Mouse (Mus musculus): ENCODE measurements around the gene Hoxd11.

Hoxd11 gene

DNA sequence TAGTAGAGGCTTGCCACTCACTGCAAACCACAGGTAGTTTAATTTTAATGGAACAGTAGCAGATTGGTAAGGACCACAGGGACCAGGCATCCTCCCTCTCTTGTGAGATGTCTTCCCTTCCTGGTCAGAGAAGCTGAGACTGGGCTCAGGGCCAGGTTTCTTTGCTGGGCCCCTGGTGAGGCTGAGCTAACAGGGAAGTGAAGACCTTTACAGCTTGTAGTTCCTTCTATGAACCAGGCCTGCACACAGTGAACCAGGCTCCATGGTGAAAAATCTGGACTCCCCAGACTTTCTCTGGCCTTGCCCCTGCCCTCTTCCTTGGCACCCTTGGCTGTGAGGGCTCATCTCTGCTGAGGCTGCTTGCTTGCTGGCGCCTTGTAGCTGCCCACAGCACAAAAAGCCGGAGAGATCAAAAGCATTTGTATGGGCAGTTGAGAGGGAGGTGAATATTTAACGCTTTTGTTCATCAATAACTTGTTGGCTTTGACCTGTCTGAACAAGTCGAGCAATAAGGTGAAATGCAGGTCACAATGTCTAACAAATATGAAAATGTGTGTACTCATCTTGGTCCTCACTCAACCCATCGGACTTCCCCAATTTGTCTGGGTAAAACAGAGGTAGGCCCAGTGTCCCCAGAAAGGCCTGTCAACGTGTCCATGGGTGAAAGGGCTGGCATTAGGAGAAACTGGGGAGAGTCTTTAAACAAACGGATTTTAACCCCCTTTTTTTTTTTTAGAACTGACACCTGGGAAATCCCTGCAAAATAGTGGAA is 45.1 kb downstream of the Hoxd11 start:
- ChIA-PET CTCF (interaction anchor here in 1 of 4 experiments (1.0 to 1.3 kb wide), 2 partner anchors 8 to 22 kb away, joined by 3 to 5 read pairs; no protein-coding TSS in a partner anchor), POLR2A (interaction anchor here in 1 of 4 experiments (1.4 kb wide), 1 partner anchor 12 kb away, joined by 4 read pairs; the partner anchor contains the start of genes Hoxd3 and Hoxd4)

DNA sequence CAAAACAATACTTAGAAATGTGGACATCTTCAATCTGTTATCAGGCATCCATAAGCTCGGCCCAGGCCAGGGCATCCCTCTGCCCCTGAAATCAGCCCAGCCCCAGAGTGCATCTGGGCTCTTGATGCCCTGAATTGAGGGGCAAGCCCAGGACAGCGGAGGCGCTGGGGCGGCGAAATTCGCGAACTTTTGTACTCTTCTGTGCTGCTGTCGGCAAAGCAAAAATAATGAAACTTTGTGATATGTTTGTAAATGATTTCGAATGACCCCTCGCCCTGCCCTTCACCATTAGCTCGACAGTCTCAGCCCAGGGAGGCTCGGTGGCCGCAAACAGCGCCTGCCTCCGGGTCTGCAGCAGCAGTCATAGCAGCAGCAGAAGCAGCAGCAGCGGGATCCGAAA is 45.8 kb downstream of the Hoxd11 start:
- ChIA-PET POLR2A (no interaction called here), CTCF (no interaction called here)

DNA sequence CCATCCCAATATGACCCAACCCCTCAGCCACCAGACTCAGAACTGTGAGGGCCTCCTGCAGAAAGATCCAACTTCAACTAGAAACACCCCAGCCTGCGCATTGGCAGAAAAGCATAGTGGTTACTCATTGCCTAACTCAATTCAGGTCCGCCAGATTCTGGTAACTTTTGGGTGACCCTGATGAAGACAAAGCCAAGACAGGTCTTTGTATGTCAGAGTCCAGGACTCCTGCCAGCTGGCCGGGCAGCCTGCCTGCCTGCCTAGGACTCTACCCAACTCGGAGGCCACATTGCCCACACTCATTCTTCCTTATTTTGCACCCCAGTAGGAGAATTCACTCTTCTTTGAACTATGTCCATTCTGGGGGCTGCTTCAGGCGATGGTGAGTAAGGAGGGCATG is 47.2 kb downstream of the Hoxd11 start, which contains the start of gene Gm28230:
Gm28230 (plus strand) TSS at position 178 of the 400 bp plus-strand sequence.
- ChIA-PET CTCF (no interaction called here), POLR2A (no interaction called here)

DNA sequence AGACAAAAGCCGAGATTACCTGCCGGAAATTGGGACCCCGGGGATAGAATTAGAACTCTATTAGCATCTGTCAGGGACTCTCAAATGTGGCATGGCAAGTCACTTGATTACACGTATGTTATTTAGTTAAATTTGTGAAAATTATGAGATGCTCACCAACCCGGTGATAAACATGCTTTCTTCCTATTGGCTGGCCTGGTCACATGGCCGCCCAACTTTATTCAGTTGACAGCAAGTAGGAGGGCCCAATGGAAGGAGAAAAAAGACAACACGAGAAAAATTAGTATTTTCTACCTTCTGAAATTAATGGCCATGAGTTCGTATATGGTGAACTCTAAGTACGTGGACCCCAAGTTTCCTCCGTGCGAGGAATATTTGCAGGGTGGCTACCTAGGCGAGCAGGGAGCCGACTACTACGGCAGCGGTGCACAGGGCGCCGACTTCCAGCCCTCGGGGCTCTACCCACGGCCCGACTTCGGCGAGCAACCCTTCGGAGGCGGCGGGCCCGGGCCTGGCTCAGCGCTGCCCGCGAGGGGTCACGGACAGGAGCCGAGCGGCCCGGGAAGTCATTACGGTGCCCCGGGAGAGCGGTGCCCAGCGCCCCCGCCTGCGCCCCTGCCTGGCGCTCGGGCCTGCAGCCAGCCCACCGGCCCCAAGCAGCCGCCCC is 47.7 kb downstream of the Hoxd11 start:
- CTCF ChIA-PET, result interaction anchor here in 2 of 4 experiments (0.6 to 0.7 kb wide), 2 partner anchors 237 to 282 kb away, joined by 5 to 8 read pairs; no protein-coding TSS in a partner anchor
- POLR2A ChIA-PET, result interaction anchor here in 3 of 4 experiments (0.6 to 1.5 kb wide), 3 partner anchors 21 to 1110 kb away, joined by 3 to 6 read pairs (median 3); no protein-coding TSS in a partner anchor

DNA sequence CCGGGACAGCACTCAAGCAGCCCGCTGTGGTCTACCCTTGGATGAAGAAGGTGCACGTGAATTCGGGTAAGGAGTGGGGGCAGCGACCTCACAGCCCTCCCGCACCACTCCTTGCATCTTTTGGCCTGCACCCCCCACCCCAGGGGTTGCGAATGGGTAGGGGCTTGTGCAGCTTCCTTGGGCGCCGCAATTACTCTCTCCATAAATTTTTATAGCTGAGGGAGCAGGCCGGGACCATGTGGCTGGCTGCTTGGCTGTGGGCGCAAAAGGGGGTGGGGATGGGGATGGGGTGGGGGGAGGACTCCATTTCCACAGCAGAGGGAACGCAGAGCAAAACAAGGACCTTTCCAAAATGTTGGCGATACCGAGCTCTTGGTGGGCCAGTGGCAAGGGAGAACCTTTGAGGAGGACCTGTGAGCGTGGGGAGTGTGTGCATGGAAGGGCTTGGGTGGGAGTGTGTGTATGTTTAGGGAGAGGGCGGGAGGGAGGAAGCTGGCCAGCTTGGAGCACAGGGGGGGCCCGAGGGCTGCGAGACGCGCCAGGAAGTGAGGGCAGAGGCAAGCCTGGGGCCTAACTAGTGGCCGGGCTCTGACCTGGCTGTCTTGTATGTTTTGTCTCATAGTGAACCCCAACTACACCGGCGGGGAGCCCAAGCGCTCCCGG is 48.4 kb downstream of the Hoxd11 start:
- ChIA-PET CTCF (interaction anchor here in 2 of 4 experiments (0.6 to 0.7 kb wide), 2 partner anchors 236 to 281 kb away, joined by 5 to 8 read pairs; no protein-coding TSS in a partner anchor), POLR2A (interaction anchor here in 3 of 4 experiments (0.6 to 1.5 kb wide), 3 partner anchors 22 to 1111 kb away, joined by 3 to 6 read pairs (median 3); no protein-coding TSS in a partner anchor)

DNA sequence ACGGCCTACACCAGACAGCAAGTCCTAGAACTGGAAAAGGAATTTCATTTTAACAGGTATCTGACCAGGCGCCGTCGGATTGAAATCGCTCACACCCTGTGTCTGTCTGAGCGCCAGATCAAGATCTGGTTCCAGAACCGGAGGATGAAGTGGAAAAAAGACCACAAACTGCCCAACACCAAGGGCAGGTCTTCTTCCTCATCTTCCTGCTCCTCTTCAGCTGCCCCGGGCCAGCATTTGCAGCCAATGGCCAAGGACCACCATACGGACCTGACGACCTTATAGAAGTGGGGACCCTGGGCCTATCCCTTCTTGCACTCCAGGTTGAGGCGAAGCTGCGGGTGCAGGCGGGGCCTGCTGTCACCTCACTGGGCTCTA is 48.9 kb downstream of the Hoxd11 start:
- ChIA-PET CTCF (interaction anchor here in 1 of 4 experiments (0.7 kb wide), 1 partner anchor 997 kb away, joined by 6 read pairs; no protein-coding TSS in a partner anchor), POLR2A (interaction anchor here in 2 of 4 experiments (0.7 to 1.5 kb wide), 3 partner anchors 15 to 1111 kb away, joined by 3 to 6 read pairs (median 3); no protein-coding TSS in a partner anchor)

DNA sequence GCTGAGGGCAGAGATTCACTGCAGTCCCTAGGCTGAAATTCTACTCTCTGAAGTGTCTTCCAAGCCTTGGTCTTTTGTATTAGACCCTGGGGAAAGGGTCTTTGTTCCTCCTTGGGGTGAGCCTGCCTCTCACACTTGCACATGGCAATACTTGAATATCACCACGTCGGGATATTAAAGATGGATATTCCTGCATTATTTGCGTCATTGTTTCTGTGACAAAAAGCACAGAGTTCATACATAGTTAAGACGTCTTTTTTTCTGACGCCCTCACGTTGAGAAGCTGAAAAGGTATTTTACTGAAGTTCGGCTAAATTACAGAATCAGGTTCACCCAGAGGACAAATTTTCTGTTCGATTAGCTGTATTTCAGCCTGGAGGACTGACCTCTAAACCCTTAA is 51.0 kb downstream of the Hoxd11 start:
- ChIA-PET CTCF (interaction anchor here in 3 of 4 experiments (0.5 to 1.2 kb wide), 4 partner anchors 13 to 1144 kb away, joined by 3 to 7 read pairs (median 5); no protein-coding TSS in a partner anchor), POLR2A (interaction anchor here in 1 of 4 experiments (0.6 to 0.8 kb wide), 4 partner anchors 15 to 821 kb away, joined by 3 read pairs; partner anchors contain the start of gene Hoxd1)

DNA sequence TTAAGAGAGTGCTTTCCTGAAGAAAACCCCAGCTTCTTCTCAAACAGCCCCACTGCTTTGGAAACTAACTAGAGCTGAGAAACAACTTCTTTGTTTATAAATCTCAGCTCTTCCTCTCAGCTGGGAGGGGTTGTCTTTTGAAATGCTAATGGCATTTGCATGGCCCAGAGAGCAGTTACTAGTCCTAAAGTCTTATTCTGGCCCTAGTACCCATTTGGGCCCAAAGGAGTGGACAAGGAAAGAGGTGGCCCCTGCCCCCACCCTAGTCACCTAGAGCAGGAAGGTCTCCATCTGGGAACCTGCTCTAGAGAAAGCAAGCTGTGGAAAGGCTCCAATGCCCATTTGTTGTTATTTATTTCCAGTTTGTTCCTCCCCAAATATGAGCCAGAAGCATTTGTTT is 51.7 kb downstream of the Hoxd11 start:
- ChIA-PET CTCF (interaction anchor here in 2 of 4 experiments (0.6 to 1.2 kb wide), 3 partner anchors 14 to 239 kb away, joined by 3 to 7 read pairs (median 3); no protein-coding TSS in a partner anchor), POLR2A (interaction anchor here in 1 of 4 experiments (0.6 to 0.8 kb wide), 2 partner anchors 15 to 32 kb away, joined by 3 read pairs; partner anchors contain the start of gene Hoxd1)

DNA sequence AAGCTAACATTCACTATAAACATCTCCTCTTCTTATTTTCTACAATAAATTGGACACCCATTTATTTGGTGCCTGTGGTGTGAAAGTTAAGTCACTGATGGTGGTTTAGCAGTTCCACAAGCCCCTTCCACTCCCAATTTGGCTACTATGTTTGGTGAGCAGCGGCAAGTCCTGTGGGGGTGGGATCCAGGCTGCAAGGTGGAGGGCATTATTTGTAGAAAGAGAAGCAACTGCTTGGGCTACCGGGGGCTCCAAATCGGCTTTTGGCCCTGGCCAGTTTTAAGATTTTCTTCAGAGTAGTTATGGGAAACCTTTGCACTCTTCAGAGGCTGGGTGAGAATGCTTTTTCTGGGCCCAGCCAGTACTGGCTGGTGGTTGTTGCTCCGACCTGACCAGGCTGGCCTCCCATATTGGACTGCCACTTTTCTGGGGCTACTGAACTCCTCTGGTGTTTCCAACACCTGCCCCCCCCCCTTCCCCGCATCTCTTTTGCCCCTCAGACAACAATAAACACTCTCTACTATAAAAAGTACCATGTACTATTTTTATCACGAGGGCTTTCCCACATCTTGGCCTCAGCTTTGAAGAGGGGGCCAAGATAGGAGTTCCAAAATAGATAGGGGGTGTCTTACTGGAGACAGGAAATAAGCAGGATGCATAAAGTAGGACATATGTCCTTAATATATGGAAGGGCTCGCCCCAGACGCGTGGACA is 52.6 kb downstream of the Hoxd11 start:
- POLR2A ChIA-PET, result interaction anchor here in 1 of 4 experiments (0.6 kb wide), 1 partner anchor 42 kb away, joined by 3 read pairs; no protein-coding TSS in a partner anchor

DNA sequence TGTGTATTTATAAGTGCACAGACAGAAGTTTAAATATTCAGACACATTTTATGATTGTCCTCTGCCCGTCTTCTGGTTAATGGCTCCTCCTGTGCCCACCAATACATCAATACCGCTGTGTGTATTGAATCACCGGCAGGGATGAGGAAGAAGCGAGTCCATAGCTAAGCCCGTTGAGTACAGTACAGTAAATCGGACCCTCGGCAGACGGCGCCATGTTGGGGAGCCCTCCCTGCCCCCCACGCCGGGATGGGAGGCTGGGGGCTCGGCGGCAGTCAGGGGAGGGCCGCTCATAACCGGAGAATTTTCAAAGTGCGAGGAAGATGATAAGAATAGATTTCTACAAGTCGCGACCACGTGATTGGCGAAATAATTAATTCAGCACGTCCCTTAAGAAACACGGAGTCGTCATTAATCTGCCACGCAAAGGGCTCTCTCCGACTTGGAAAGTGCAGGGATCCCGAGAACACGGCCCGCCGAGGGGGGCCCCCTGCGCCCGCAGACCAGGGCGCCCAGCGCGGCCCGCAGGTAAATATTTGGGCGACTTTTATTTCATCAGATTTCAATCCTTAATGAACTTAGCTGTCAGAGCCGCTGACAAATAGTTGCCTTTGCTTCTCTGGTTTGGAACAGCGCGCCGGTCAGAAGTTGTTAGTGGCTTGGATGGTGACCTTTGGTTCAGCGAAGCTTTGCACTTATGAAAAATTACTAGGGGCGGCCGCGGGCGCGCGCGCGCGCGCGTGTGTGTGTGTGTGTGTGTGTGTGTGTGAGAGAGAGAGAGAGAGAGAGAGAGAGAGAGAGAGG is 53.4 kb downstream of the Hoxd11 start:
- ChIA-PET CTCF (interaction anchor here in 1 of 4 experiments (0.6 to 0.7 kb wide), 5 partner anchors 30 to 858 kb away, joined by 4 to 18 read pairs (median 7); no protein-coding TSS in a partner anchor), POLR2A (interaction anchor here in 2 of 4 experiments (0.5 to 1.5 kb wide), 6 partner anchors 21 to 431 kb away, joined by 3 to 4 read pairs (median 3); partner anchors contain the start of genes Hoxd3 (in 1 of the 2) and Hoxd4 (in 1 of the 2))

More for the DNA sequence above, 52.6 kb downstream of the Hoxd11 start:
- CTCF ChIA-PET, result interaction anchor here in 2 of 4 experiments (0.6 to 0.7 kb wide), 2 partner anchors 85 to 238 kb away, joined by 3 read pairs; no protein-coding TSS in a partner anchor

DNA sequence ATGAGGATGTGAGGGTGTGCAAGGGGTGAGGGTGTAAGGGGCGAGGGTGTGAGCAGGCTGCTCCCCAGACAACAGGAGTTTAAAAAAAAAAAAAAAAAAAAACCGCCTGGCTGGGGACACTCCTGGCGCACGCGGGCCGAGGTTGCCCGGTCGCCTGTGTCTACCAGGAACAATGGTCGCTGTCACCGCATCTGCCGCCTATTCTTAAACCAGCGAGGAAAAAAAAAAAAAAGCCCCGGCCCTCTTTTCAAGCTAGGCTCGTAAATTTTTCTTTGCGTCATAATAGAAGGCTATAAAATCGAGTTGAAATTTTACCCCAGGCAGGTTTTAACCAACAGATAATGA is 53.9 kb downstream of the Hoxd11 start:
- CTCF ChIA-PET, result interaction anchor here in 2 of 4 experiments (0.6 to 0.7 kb wide), 6 partner anchors 31 to 857 kb away, joined by 4 to 18 read pairs (median 6); no protein-coding TSS in a partner anchor
- POLR2A ChIA-PET, result interaction anchor here in 2 of 4 experiments (0.5 to 1.5 kb wide), 5 partner anchors 21 to 432 kb away, joined by 3 to 4 read pairs (median 3); partner anchors contain the start of genes Hoxd3 (in 1 of the 2) and Hoxd4 (in 1 of the 2)

DNA sequence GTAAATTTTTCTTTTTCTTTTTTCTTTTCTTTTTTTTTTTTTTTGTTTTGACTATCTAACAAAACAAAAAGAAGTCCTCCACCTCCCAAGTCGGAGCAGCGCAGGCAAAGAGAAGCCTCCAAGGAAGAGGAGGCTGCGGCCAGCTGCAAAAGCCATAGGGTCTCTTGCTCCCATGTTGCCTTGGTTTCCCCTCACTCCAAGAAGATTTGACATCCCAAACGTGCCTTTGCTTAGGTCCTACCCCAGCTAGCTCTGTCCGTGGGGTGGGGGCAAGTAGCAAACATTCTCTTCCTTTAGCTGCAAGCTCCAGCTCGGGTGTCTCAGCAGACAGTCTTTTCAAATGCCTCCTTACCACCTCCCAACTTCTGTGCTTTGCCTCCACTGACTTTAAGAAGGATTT is 54.4 kb downstream of the Hoxd11 start:
- CTCF ChIA-PET, result interaction anchor here in 2 of 4 experiments (0.6 to 0.7 kb wide), 4 partner anchors 31 to 857 kb away, joined by 4 to 7 read pairs (median 4); no protein-coding TSS in a partner anchor
- POLR2A ChIA-PET, result interaction anchor here in 2 of 4 experiments (0.8 to 1.5 kb wide), 3 partner anchors 22 to 45 kb away, joined by 3 to 4 read pairs (median 3); partner anchors contain the start of genes Hoxd3 (in 1 of the 2) and Hoxd4 (in 1 of the 2)

DNA sequence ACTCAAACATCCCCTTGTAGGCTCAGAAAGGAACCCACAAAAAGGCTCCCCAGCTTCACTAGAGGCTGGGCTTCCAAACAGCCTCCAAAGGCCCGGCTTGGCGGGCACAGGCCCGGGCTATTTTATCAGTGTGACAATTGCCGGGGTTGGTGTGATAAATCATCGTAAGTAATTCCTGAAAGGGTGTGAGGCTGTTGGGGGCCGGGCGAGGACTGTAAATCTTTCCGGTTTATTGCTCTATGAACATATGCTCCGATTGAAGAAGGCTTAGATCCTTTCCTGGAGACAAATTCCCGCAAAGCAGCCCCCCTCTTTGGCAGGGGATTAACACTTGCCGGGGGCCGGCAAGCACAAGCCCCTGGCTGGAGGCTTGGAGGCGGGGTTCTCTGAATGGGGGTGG is 55.1 kb downstream of the Hoxd11 start:
- POLR2A ChIA-PET, result interaction anchor here in 1 of 4 experiments (1.5 kb wide), 1 partner anchor 43 kb away, joined by 3 read pairs; the partner anchor contains the start of gene Hoxd10
- CTCF ChIA-PET, result no interaction called here

DNA sequence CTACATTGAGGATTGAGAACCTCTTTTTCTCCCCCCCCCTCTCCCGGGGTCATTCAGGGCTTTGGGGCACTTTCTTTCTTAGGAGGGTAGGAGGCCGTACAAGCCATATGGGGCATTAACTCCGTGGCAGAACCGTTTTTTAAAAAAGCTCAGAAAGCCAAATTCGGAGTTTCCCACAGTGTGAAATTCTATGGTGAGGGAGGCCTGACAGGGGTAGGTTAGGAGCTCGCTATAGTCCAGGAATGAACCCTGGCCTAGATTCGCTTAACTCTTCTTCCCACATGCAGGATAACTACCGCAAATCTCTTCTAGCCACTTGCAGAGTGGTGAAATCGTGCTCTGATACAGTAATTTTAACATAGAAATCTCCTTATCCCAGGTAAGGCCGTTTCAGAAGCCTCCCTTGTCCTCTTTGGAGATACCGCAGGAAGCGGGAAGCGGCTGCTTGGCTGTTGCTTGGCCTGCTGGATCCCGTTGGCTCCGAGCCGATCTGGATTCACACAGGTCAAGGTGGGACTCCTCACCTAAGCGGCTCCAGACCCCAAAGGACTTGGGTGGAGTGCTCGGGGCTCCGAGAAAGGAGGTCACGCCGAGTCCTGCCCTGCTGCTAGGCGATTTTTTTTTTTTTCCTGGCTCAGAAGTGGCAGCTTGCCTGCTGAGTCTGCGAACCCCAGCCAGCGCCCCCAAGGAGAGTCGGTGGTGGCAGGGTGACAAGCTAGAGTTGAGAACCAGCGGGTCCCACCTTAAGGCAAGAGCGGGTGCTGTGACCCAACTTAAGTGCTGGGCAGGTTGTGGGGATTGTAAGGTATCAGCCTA is 55.8 kb downstream of the Hoxd11 start:
- ChIA-PET POLR2A (interaction anchor here in 3 of 4 experiments (0.6 to 1.5 kb wide), 3 partner anchors 11 to 52 kb away, joined by 3 to 7 read pairs (median 4); partner anchors contain the start of gene Hoxd10 (in 1 of the 3)), CTCF (interaction anchor here in 1 of 4 experiments (0.5 to 0.6 kb wide), 2 partner anchors 33 to 39 kb away, joined by 3 read pairs; no protein-coding TSS in a partner anchor)

Data from embryonic stem cell, embryonic (primary cell).